Mouse (Mus musculus): ENCODE data around the gene Rrm2. TPM values are rescaled to one million over a fixed set of nuclear protein-coding genes. Genes with fewer than 3 reads are reported as not detected.

Rrm2 gene
- polyA plus RNA-seq, 1 experiment from 2014 or later = 631 TPM

DNA sequence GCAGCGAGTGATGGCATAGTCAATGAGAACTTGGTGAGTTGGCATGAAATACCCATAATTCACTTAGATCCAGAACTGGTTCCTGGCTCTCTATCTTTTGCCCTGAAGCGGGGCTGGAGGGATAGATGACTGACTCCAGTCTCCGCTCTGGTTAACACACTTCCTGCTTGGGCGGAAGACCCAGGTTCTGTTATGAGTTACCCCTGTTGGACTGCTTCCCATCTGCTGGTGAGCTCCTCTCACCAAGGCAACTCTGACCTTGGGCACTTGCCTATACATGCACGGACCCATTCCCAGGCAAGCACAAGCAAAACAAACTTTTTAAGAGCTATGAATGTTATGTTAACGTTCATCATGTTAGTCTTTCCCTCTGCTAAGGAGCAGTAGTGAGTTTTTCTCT is 1.4 kb downstream of the Rrm2 start:
- peak; percentile 58 for DNase-seq (ENCODE audit: low spot score)
- Histone ChIP-seq H3K27me3 (ENCODE audit: low read depth, poor library complexity, severe bottlenecking) (no peaks in the 10 kb centered on the region), H3K4me3 (peak overlapping the region; percentile 86), H3K4me1 (peaks cover 46% of the 10 kb centered on the region), H3K9me3 (replicated peaks) (no peaks in the 10 kb centered on the region), H3K27ac (peak overlapping the region; percentile 98), H3K36me3 (peaks cover 50% of the 10 kb centered on the region)
- WGBS = 26% methylated on average over 6 of the region's 6 CpGs

DNA sequence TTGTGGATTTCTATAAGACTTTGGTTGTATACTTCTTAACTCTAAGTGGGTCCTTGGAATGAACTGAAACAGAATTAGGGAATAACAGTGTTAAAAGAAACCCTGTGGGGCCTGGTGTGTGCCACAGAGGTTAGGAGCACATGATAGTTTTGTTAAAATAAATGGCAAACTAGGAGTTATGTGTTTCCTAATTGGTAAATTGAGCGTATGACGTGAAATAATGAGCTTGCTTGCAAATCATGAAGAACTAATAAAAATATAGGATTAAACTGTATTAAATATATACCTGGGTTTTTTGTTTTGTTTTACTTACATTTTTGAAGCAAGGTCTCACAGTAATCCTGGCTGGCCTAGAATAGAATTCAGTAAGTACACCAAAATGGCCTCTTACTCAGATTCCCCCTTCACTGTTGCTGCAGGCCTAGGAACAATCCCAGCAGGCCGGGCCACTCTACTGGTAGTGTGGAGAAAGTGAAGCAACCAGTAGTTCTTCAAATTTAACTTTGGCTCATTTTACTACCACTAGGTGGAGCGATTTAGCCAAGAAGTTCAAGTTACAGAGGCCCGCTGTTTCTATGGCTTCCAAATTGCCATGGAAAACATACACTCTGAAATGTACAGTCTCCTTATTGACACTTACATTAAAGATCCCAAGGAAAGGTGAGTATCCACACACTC is 1.9 kb downstream of the Rrm2 start:
- peak; percentile 67 for DNase-seq (ENCODE audit: low spot score)
- peaks cover 56% of the 10 kb centered on the region for H3K36me3 ChIP-seq
- H3K27me3 ChIP-seq (ENCODE audit: low read depth, poor library complexity, severe bottlenecking) = no peaks in the 10 kb centered on the region
- peak overlapping the region; percentile 98 for H3K27ac ChIP-seq
- H3K4me1 ChIP-seq = peaks cover 46% of the 10 kb centered on the region
- no peaks in the 10 kb centered on the region for H3K9me3 ChIP-seq (replicated peaks)
- 47% methylated on average over 5 of the region's 5 CpGs for WGBS
- H3K4me3 ChIP-seq = peak overlapping the region; percentile 86

DNA sequence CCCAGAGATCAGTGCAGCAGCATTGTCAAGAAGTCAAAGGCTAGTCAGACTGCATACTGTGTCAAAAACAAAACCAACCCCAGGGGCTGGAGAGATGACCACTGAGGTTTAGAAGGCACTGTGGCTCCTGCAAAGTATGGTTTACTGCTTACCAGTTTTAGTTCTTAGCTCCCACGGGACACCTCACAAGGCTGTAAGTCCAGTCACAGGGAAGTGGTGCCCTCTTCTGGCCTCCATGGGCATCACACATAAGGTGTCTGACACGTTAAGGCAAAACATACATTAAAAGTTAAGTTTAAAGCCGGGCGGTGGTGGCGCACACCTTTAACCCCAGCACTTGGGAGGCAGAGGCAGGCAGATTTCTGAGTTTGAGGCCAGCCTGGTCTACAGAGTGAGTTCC is 2.6 kb downstream of the Rrm2 start:
- Histone ChIP-seq H3K27me3 (ENCODE audit: low read depth, poor library complexity, severe bottlenecking) (no peaks in the 10 kb centered on the region), H3K4me1 (peaks cover 43% of the 10 kb centered on the region), H3K27ac (no peak overlapping the region), H3K36me3 (peaks cover 60% of the 10 kb centered on the region), H3K4me3 (peak overlapping the region; percentile 86), H3K9me3 (replicated peaks) (no peaks in the 10 kb centered on the region)
- 76% methylated on average over 5 of the region's 5 CpGs for WGBS
- DNase-seq (ENCODE audit: low spot score) = peak; percentile 67

DNA sequence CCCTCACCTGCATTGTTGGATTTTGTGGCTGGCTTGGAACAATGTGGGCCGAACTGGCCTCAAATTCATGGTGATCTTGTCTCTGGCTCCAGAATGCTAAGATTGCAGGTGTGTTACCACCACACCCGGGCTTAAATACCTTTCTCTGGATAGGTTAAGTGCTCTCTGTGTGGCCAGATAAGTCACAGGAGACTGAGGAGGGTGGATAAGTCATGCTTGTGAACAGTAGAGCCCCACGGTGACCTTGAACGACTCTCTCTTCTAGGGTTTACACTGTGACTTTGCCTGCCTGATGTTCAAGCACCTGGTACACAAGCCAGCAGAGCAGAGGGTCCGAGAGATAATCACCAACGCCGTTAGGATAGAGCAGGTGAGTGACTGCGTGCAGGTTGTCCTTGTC is 4.4 kb downstream of the Rrm2 start:
- peaks cover 31% of the 10 kb centered on the region for H3K4me1 ChIP-seq
- peak; percentile 28 for DNase-seq (ENCODE audit: low spot score)
- no peaks in the 10 kb centered on the region for H3K27me3 ChIP-seq (ENCODE audit: low read depth, poor library complexity, severe bottlenecking)
- no peak overlapping the region for H3K4me3 ChIP-seq
- H3K9me3 ChIP-seq (replicated peaks) = no peaks in the 10 kb centered on the region
- 91% methylated on average over 8 of the region's 8 CpGs for WGBS
- no peak overlapping the region for H3K27ac ChIP-seq
- peaks cover 60% of the 10 kb centered on the region for H3K36me3 ChIP-seq

DNA sequence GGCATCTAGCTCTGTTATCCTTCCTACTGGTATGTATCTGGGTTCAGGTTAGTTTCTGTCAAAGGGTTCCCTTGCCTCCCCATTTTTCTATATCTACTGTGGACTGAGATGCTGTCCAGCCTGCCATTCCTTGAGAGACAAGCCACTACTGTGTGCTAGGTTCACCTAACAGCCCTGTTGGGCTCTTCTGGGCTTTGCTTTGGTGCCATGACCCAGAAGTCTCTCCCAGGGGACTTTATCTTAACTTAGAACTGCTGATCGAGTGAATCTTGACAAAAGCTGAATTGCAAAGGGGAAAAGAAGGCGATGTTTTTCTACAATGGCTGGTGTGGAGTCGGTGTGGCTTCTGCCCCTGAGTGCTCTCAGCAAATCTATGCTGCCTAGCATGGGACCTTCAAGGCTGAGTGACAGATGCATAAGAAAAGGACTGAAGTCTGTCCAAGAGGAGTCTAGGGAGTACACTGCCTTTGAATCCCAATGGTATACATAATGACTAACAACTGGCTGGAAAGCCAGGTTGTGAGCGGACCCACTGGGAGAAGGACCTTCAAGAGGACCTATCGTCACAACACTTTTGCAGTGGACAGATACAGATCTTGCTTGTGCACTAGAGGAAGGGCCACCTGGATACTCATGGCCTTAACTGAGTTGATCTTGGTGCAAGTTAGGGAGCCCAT is 6.7 kb downstream of the Rrm2 start:
- no peaks in the 10 kb centered on the region for H3K9me3 ChIP-seq (replicated peaks)
- H3K27ac ChIP-seq = no peak overlapping the region
- no peak for DNase-seq (ENCODE audit: low spot score)
- peaks cover 44% of the 10 kb centered on the region for H3K4me1 ChIP-seq
- peaks cover 54% of the 10 kb centered on the region for H3K36me3 ChIP-seq
- H3K4me3 ChIP-seq = no peak overlapping the region
- 88% methylated on average over 5 of the region's 5 CpGs for WGBS
- H3K27me3 ChIP-seq (ENCODE audit: low read depth, poor library complexity, severe bottlenecking) = no peaks in the 10 kb centered on the region

DNA sequence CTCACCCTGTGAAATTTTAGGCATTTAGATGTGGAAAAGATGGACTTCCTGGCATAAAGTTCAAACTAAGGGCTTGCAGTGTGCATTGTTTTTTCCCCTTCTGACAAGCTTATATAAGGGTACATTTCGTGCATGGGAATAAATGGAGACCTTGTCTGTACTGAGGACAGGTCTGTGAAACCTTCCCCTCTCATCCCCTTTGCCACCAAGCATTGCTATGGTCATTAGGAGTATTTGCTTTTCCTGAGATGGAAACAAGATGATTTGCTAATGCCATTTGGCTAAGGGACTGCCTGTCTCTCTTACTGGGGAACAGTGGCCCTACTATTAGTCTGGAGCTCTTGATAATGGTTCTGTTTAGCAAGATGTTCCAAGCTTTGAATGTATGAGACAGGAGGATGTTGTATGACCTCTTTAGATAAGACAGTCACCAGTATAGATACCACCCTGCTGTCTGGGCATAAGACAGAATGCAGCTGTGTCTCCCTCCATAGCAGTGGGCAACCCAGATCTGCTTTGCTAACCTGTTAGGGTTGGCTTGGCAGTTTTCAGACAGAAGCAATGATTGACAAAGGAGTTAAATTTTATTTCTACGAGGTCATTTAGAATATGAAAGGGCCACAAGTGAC is 7.3 kb downstream of the Rrm2 start:
- H3K4me1 ChIP-seq = peaks cover 42% of the 10 kb centered on the region
- H3K27me3 ChIP-seq (ENCODE audit: low read depth, poor library complexity, severe bottlenecking) = no peaks in the 10 kb centered on the region
- WGBS = 87% methylated on average over 2 of the region's 2 CpGs

DNA sequence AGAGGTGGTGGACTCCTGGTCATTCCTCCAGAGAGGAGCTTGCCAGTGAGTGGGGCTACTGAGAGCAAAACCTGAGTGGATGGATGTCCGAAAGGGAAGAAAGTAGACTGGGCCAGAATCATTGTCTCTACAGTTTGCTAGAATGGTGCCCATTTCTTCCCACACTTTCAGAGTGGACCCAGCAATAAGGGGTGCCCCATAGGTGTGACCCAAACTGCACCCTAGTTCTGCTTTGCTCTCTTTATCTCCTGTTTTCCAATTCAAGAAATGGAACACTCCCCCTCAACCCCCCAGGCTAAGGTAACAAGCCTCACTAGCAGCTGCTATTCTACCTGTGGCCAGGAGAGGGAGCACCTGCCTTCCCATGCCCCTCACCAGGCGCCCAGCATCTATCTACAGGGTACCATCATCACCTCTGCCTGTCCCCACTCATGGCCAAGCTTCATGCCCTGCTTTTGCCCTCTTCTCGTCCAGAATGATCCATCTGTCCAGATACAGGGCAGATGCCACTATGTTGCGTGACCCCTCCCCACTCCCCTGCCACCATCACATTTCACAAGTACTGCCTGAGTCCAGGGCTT is 8.8 kb downstream of the Rrm2 start:
- Histone ChIP-seq H3K4me3 (no peak overlapping the region), H3K27me3 (ENCODE audit: low read depth, poor library complexity, severe bottlenecking) (no peaks in the 10 kb centered on the region), H3K36me3 (peaks cover 35% of the 10 kb centered on the region), H3K27ac (no peak overlapping the region), H3K9me3 (replicated peaks) (no peaks in the 10 kb centered on the region), H3K4me1 (peaks cover 28% of the 10 kb centered on the region)
- peak; percentile 75 for DNase-seq (ENCODE audit: low spot score)
- WGBS = 43% methylated on average over 4 of the region's 4 CpGs

More for the DNA sequence above, 7.3 kb downstream of the Rrm2 start:
- DNase-seq (ENCODE audit: low spot score) = no peak
- no peak overlapping the region for H3K4me3 ChIP-seq
- H3K36me3 ChIP-seq = peaks cover 49% of the 10 kb centered on the region
- no peak overlapping the region for H3K27ac ChIP-seq
- no peaks in the 10 kb centered on the region for H3K9me3 ChIP-seq (replicated peaks)

DNA sequence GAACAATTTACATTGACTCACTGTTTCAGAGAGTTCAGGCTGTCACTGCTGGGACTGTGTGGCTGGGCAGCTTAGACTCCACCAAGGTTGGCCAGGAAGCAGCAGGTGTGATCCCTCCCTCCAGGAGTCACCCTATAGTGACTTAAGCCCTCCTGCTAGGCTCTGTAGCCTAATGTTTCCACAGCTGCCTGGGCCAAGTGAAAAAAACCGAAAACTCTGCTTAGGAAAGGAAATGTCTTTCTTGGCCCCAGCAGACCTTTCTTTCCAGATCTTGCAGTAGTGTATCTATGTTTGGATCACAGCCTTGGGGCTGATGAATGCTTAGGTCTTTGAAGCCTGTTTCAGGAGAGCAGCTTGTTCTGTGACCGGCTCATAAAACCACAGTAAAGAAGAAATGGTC is 15.4 kb downstream of the Rrm2 start:
- peaks cover 25% of the 10 kb centered on the region for H3K4me1 ChIP-seq
- peak overlapping the region; percentile 85 for H3K27ac ChIP-seq
- no peaks in the 10 kb centered on the region for H3K36me3 ChIP-seq
- no peaks in the 10 kb centered on the region; the same call in 1 of the 2 replicates for H3K9me3 ChIP-seq (replicated peaks)
- WGBS = 65% methylated on average over 2 of the region's 2 CpGs
- H3K27me3 ChIP-seq (ENCODE audit: low read depth, poor library complexity, severe bottlenecking) = no peaks in the 10 kb centered on the region
- DNase-seq (ENCODE audit: low spot score) = no peak
- no peak overlapping the region for H3K4me3 ChIP-seq

DNA sequence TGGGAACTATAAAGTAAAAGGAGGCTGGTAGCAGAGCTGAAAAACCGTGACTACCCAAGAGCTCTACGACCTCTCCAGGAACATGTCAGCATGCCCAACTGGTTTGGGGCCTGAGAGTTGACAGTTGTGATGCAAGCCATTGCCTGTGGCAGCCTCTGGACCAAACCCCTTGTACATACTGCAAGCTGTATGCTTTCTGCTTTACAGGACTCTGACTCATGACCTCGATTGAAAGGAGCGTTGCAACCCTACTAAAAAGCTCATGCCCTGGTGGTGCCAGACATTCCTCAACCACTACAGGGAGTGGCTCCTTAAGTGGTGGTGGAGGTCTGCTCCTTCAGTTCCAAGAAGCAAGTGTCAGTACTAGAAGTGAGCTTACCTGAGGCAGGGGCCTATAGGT is 15.8 kb downstream of the Rrm2 start:
- 66% methylated on average over 4 of the region's 4 CpGs for WGBS
- DNase-seq (ENCODE audit: low spot score) = no peak
- H3K36me3 ChIP-seq = no peaks in the 10 kb centered on the region
- peak overlapping the region; percentile 85 for H3K27ac ChIP-seq
- peaks cover 25% of the 10 kb centered on the region for H3K4me1 ChIP-seq
- no peaks in the 10 kb centered on the region; the same call in 1 of the 2 replicates for H3K9me3 ChIP-seq (replicated peaks)
- 0 out of 2 replicates have a peak overlapping the region, but pooled peaks have one; percentile 29 for H3K4me3 ChIP-seq
- H3K27me3 ChIP-seq (ENCODE audit: low read depth, poor library complexity, severe bottlenecking) = no peaks in the 10 kb centered on the region

DNA sequence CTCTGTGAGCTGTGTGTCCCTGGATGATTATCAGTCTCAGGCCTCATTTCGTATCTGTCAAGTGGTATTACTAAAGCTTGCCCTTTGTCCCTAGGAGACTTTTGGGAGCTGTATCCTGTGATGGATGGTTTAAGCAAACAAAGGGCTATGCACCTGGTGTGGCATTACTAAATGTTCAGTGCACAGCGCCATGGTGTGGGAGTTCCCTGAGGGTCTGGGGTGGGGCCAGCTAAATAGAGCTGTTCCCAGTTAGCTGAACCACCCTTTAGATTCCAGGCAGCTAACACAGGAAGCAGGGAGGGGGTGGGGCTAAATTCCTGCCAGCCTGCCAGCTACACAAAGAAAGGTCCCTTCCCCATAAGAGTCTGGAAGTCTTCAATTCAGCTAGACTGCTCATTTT is 16.3 kb downstream of the Rrm2 start:
- peak; percentile 74 for DNase-seq (ENCODE audit: low spot score)
- Histone ChIP-seq H3K27me3 (ENCODE audit: low read depth, poor library complexity, severe bottlenecking) (no peaks in the 10 kb centered on the region), H3K4me3 (peak overlapping the region; percentile 29), H3K27ac (peak overlapping the region; percentile 85), H3K4me1 (peaks cover 21% of the 10 kb centered on the region), H3K36me3 (no peaks in the 10 kb centered on the region), H3K9me3 (replicated peaks) (peaks cover under 1% of the 10 kb centered on the region; the same call in 1 of the 2 replicates)
- 27% methylated on average over 2 of the region's 2 CpGs for WGBS

DNA sequence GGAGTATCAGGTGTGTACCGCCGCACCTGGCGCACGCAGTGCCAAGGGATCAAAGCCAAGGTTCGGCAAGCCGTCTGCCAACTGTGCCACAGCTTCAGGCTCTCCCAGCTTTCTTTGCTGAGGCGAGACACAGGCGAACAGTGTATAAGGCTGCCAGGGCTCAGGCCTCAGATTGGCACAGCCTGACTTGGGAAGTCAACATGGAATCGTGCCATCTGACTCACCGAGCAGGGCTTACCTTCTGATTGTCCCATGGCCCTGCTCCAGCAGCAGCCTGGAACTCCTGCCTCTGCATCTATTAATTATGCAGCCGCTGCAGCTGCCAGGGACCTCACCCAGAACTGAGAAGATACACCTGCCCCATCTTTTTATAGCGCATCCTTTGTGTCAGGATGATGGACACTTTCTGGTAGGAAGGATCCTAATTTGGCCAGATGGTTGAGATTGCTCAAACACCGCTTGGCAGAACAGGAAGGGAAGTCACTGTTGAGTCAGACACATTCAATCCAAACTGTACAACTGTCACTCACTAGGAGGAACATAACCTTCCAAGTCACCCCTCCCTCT is 26.9 kb downstream of the Rrm2 start:
- Histone ChIP-seq H3K4me3 (no peak overlapping the region), H3K9me3 (replicated peaks) (no peaks in the 10 kb centered on the region), H3K27me3 (ENCODE audit: low read depth, poor library complexity, severe bottlenecking) (no peaks in the 10 kb centered on the region), H3K36me3 (no peaks in the 10 kb centered on the region), H3K27ac (no peak overlapping the region), H3K4me1 (no peaks in the 10 kb centered on the region)
- WGBS = 90% methylated on average over 13 of the region's 13 CpGs
- no peak for DNase-seq (ENCODE audit: low spot score)

DNA sequence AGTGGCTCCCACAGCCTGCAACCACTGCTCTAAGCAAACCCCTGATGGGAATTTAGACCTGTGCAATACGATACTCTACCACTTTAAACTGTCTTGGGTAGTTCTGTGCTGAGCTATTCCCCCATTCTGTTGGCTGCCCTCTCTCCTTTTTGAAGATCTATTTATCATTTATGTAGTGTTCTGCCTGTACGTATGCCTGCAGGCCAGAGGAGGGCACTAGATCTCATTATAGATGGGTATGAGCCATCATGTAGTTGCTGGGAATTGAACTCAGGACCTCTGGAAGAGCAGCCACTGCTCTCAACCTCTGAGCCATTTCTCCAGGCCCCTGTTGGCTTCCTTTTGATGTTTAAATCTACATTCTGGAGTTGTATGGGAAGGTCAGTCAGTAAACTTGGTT is 28.9 kb downstream of the Rrm2 start:
- H3K4me1 ChIP-seq = no peaks in the 10 kb centered on the region
- H3K27me3 ChIP-seq (ENCODE audit: low read depth, poor library complexity, severe bottlenecking) = no peaks in the 10 kb centered on the region
- DNase-seq (ENCODE audit: low spot score) = no peak
- 70% methylated on average over 2 of the region's 2 CpGs for WGBS
- H3K27ac ChIP-seq = no peak overlapping the region
- no peak overlapping the region for H3K4me3 ChIP-seq
- no peaks in the 10 kb centered on the region for H3K36me3 ChIP-seq
- no peaks in the 10 kb centered on the region for H3K9me3 ChIP-seq (replicated peaks)
